Mouse (Mus musculus): ENCODE measurements at regions not wholly inside any gene's neighbourhood (a gene's known extent, or its start where the extent isn't known, plus 50 kb on each side); places are given as distances from the start of the nearest gene placed in this dataset.

DNA sequence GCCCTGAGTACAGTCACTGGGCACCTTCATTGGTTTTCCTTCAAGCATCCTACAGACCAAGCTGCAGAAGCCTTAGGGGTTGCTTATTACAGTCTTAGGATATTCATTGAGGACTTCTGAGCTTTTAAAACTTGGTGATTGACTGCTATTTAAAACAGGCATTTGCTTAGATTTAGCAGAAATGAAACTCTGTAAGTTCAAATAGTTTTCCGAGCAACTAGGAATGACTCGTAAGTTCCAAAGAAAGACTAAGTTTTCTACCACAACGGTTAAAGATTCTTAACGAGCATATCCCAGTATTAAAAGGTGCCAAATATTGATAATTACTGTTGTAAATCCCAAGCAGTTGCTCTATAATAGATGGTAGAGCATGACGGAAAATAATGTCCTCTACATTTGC, 71.3 kb upstream of the Ankrd50 start:
- no peaks in the 10 kb centered on the region for H3K4me1 ChIP-seq (ENCODE audit: control insufficient read depth, insufficient read depth, low read length)
- H3K36me3 ChIP-seq (ENCODE audit: control insufficient read depth, insufficient read depth, low read length): no peaks in the 10 kb centered on the region
- H3K4me3 ChIP-seq (ENCODE audit: insufficient read depth, low read depth, low read length): no peak overlapping the region
- 92% methylated on average over 5 of the region's 5 CpGs for WGBS
- H3K27me3 ChIP-seq (replicated peaks; ENCODE audit: control insufficient read depth, insufficient read depth, low read length): no peaks in the 10 kb centered on the region
- TF ChIP-seq CTCF (conservative IDR thresholded peaks at IDR 0.05; ENCODE audit: insufficient read depth, insufficient read length, low read depth, low read length) (no peak), POLR2A (IDR thresholded peaks at IDR 0.05; ENCODE audit: low read depth, low read length) (no peak)
- DNase-seq: no peak
- no peak overlapping the region for H3K27ac ChIP-seq (ENCODE audit: insufficient read depth, low read depth, low read length)

DNA sequence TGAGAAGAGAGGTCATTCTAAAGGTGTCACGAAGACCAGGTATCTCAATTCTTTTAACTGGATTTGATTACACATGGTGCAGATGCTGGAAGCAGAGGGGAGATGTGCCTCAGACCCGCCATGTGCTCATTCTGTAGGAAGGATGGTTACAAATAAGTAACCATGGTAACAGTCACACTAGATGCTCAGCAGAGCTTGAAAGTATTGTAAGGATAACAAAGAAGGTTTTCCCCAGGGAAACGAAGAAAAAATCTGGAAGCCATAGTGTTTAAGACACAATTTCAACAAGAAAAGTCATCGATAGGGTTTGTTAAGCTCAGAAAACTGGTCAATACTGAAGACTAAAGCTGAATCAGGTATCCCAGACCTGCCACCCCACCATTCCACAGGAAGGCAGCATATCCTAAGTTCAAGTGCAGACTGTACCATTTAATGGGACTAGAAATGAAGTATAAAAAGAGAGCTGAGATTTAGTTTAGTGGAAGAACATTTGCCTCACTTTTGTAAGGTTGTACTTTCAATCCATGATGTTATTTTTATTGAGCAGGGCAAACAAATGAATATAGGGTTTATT, 68.9 kb upstream of the Ankrd50 start:
- TF ChIP-seq CTCF (conservative IDR thresholded peaks at IDR 0.05; ENCODE audit: insufficient read depth, insufficient read length, low read depth, low read length): no peak
- TF ChIP-seq POLR2A (IDR thresholded peaks at IDR 0.05; ENCODE audit: low read depth, low read length): no peak
- DNase-seq: no peak
- 74% methylated on average over 4 of the region's 4 CpGs for WGBS

DNA sequence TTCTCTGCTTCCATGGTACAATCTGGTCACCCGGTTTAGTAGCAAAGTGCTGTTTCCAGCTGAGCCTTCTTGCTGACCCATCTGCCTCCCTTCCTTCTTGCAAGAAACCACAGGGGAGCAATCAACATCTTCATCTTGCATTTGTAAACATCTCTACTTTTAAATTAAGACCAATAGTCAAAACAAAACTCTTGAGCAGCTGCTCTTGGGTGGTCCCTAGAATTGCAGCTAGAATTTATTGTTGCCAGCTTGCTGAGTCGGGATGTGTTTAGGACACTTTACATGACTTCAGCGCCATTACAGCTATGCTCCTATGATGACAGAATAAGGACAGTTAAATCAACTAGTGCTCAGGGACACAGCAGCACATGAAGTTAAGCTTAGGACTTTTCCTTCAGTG, 62.4 kb upstream of the Ankrd50 start:
- TF ChIP-seq CTCF (conservative IDR thresholded peaks at IDR 0.05; ENCODE audit: insufficient read depth, insufficient read length, low read depth, low read length) (no peak), POLR2A (IDR thresholded peaks at IDR 0.05; ENCODE audit: low read depth, low read length) (no peak)
- H3K4me1 ChIP-seq (ENCODE audit: control insufficient read depth, insufficient read depth, low read length): no peaks in the 10 kb centered on the region; the same call in 1 of the 2 replicates
- DNase-seq: peak; percentile 23
- H3K27ac ChIP-seq (ENCODE audit: insufficient read depth, low read depth, low read length): no peak overlapping the region; the same call in 1 of the 2 replicates
- 69% methylated on average over 3 of the region's 3 CpGs for WGBS
- no peaks in the 10 kb centered on the region for H3K36me3 ChIP-seq (ENCODE audit: control insufficient read depth, insufficient read depth, low read length)
- no peak overlapping the region for H3K4me3 ChIP-seq (ENCODE audit: insufficient read depth, low read depth, low read length)
- no peaks in the 10 kb centered on the region for H3K27me3 ChIP-seq (replicated peaks; ENCODE audit: control insufficient read depth, insufficient read depth, low read length)

More for the DNA sequence above, 68.9 kb upstream of the Ankrd50 start:
- no peak overlapping the region for H3K4me3 ChIP-seq (ENCODE audit: insufficient read depth, low read depth, low read length)
- no peaks in the 10 kb centered on the region for H3K4me1 ChIP-seq (ENCODE audit: control insufficient read depth, insufficient read depth, low read length)
- no peaks in the 10 kb centered on the region for H3K36me3 ChIP-seq (ENCODE audit: control insufficient read depth, insufficient read depth, low read length)
- no peak overlapping the region for H3K27ac ChIP-seq (ENCODE audit: insufficient read depth, low read depth, low read length)
- H3K27me3 ChIP-seq (replicated peaks; ENCODE audit: control insufficient read depth, insufficient read depth, low read length): no peaks in the 10 kb centered on the region

DNA sequence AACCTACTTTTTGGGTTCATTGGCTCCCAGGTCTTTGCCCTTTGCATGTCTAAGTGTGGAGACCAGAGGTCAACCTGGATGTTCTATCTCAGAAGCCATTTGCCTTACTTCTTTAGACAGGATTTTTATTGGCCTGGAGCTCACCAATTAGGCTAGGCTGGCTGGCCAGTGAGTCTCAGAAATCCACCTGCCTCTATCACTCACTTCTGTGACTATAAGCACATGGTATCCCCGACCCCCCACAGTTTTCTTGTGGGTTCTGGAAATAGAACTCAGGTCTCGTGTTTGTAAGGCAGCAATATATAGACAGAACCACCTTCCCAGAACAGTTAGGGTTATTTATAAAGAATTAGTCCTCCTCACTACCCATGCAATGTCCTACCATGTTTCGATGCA, 60.9 kb upstream of the Ankrd50 start:
- Histone ChIP-seq H3K27me3 (replicated peaks; ENCODE audit: control insufficient read depth, insufficient read depth, low read length) (no peaks in the 10 kb centered on the region), H3K4me3 (ENCODE audit: insufficient read depth, low read depth, low read length) (no peak overlapping the region), H3K36me3 (ENCODE audit: control insufficient read depth, insufficient read depth, low read length) (no peaks in the 10 kb centered on the region), H3K4me1 (ENCODE audit: control insufficient read depth, insufficient read depth, low read length) (no peaks in the 10 kb centered on the region; the same call in 1 of the 2 replicates), H3K27ac (ENCODE audit: insufficient read depth, low read depth, low read length) (no peak overlapping the region)
- TF ChIP-seq POLR2A (IDR thresholded peaks at IDR 0.05; ENCODE audit: low read depth, low read length) (no peak), CTCF (conservative IDR thresholded peaks at IDR 0.05; ENCODE audit: insufficient read depth, insufficient read length, low read depth, low read length) (no peak)
- DNase-seq: peak; percentile 10
- WGBS: 93% methylated on average over 3 of the region's 3 CpGs

DNA sequence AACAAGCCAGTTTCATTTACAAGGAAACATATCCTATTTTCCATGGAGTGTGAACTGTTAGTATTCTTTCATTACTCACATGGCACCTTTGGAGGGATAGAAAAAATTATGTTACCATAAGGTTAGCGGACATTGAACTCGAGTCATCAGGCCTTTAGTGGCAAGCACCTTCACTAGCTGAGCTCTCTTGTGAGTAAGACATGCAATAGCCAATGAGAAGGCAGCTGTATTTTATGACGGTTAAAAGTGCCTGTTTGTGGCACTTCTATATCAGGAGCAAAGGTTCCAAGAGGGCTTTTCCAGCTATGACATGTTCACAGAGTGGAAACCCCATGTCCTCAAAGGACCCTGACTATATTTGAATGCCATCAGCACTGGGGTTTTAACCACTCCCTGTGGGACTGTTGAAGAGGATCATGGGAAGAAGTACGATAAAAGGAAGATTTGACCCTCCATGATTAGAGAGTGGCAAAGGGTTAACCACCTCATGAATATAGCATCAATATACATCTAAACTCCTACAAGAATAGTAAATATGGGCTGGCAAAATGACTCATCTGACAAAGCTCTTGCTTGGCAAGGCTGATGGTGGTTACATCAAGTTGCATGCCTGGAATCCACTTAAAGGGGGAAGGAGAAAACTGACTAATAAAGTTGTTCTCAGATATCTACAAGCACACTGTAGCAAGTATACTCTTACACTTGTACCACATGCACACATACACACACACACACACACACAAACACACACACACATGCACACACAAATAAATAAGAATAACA, 60.3 kb upstream of the Ankrd50 start:
- no peak for TF ChIP-seq POLR2A (IDR thresholded peaks at IDR 0.05; ENCODE audit: low read depth, low read length)
- no peak for TF ChIP-seq CTCF (conservative IDR thresholded peaks at IDR 0.05; ENCODE audit: insufficient read depth, insufficient read length, low read depth, low read length)
- Histone ChIP-seq H3K27me3 (replicated peaks; ENCODE audit: control insufficient read depth, insufficient read depth, low read length) (no peaks in the 10 kb centered on the region), H3K4me3 (ENCODE audit: insufficient read depth, low read depth, low read length) (no peak overlapping the region), H3K27ac (ENCODE audit: insufficient read depth, low read depth, low read length) (no peak overlapping the region), H3K4me1 (ENCODE audit: control insufficient read depth, insufficient read depth, low read length) (no peaks in the 10 kb centered on the region; the same call in 1 of the 2 replicates), H3K36me3 (ENCODE audit: control insufficient read depth, insufficient read depth, low read length) (no peaks in the 10 kb centered on the region)
- no peak for DNase-seq
- 88% methylated on average over 4 of the region's 4 CpGs for WGBS

DNA sequence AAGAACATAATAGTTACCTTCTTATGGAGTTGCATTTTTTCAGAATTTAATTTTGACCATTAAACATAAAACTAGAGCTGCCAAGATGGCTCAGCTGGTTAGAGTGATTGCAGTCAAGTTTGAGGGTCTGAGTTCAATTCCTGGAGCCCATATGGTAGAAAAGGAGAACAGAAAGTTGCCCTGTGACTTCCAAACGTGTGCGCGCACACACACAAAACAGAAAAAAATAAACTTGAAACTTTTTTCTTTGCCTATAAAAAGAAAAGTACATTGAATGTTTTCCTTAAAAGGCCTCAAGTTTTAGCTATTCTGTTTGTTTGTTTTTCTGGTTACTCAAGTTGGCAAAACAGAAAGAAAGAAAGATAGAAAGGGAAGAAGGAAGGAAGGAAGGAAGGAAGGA, 59.2 kb upstream of the Ankrd50 start:
- no peak for DNase-seq
- Histone ChIP-seq H3K4me1 (ENCODE audit: control insufficient read depth, insufficient read depth, low read length) (no peaks in the 10 kb centered on the region; the same call in 1 of the 2 replicates), H3K36me3 (ENCODE audit: control insufficient read depth, insufficient read depth, low read length) (no peaks in the 10 kb centered on the region), H3K27ac (ENCODE audit: insufficient read depth, low read depth, low read length) (no peak overlapping the region), H3K27me3 (replicated peaks; ENCODE audit: control insufficient read depth, insufficient read depth, low read length) (no peaks in the 10 kb centered on the region), H3K4me3 (ENCODE audit: insufficient read depth, low read depth, low read length) (no peak overlapping the region)
- WGBS: 95% methylated on average over 3 of the region's 3 CpGs
- TF ChIP-seq CTCF (conservative IDR thresholded peaks at IDR 0.05; ENCODE audit: insufficient read depth, insufficient read length, low read depth, low read length): no peak
- TF ChIP-seq POLR2A (IDR thresholded peaks at IDR 0.05; ENCODE audit: low read depth, low read length): no peak

DNA sequence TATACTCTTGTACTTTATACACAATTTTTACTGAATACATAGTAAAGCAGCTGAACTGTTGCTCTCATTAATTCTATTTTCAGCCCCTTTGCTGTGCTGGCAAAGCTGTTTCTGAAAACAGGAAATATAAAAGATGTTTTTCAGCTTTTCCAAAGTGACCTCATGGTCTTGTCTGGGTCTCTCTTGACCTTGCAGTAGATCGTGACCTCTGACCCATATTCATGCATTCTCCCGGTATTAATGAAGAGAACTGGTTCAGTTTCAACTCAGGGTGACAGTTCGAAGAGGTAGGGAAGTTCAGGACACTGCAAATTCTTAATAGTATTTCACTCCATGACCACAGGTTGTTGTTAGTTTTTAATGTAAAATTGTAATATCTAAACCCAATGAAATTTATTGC, 56.7 kb upstream of the Ankrd50 start:
- no peaks in the 10 kb centered on the region for H3K27me3 ChIP-seq (replicated peaks; ENCODE audit: control insufficient read depth, insufficient read depth, low read length)
- H3K27ac ChIP-seq (ENCODE audit: insufficient read depth, low read depth, low read length): no peak overlapping the region
- H3K4me1 ChIP-seq (ENCODE audit: control insufficient read depth, insufficient read depth, low read length): no peaks in the 10 kb centered on the region; the same call in 1 of the 2 replicates
- H3K36me3 ChIP-seq (ENCODE audit: control insufficient read depth, insufficient read depth, low read length): no peaks in the 10 kb centered on the region
- WGBS: 58% methylated on average over 3 of the region's 3 CpGs
- TF ChIP-seq POLR2A (IDR thresholded peaks at IDR 0.05; ENCODE audit: low read depth, low read length) (no peak), CTCF (conservative IDR thresholded peaks at IDR 0.05; ENCODE audit: insufficient read depth, insufficient read length, low read depth, low read length) (no peak)
- peak; percentile 59 for DNase-seq
- no peak overlapping the region for H3K4me3 ChIP-seq (ENCODE audit: insufficient read depth, low read depth, low read length)
